ENCODE assay signal across 8 mouse cellular contexts in genomic region chr3:148989818-148990530, GRCm38 (mm10). TPM values are rescaled to one million over a fixed set of nuclear protein-coding genes. Genes with fewer than 3 reads are reported as not detected.
DNase-seq lines count a peak whose midpoint lies in the region; ATAC-seq and TF ChIP-seq lines count a peak whose summit lies in the region.

No protein-coding gene starts in this region.

- H3K27me3 ChIP-seq in CH12.LX (replicated peaks), result no peaks in the 10 kb centered on the region
- no peaks in the 10 kb centered on the region for H3K27me3 ChIP-seq in forebrain, embryonic 11.5 days (ENCODE audit: control insufficient read depth, insufficient read depth, low read length)
- H3K27me3 ChIP-seq in heart, embryonic 16.5 days (ENCODE audit: control insufficient read depth, insufficient read depth, low read length), result no peaks in the 10 kb centered on the region
- no peaks in the 10 kb centered on the region for H3K27me3 ChIP-seq in lung, embryonic 15.5 days

- H3K4me1 ChIP-seq in CH12.LX (ENCODE audit: control insufficient read depth in 1 of 2, insufficient read depth in 2 of 2), result peaks cover 0 to 2% of the 10 kb centered on the region in 2 experiments; a peak in 1 of 4 replicates
- peaks cover 3% of the 10 kb centered on the region for H3K4me1 ChIP-seq in forebrain, embryonic 11.5 days (replicated peaks; ENCODE audit: control insufficient read depth, insufficient read depth, low read length)
- peaks cover 10% of the 10 kb centered on the region for H3K4me1 ChIP-seq in heart, embryonic 16.5 days (ENCODE audit: control insufficient read depth, insufficient read depth, low read length)
- H3K4me1 ChIP-seq in lung, embryonic 15.5 days, result peaks cover 19% of the 10 kb centered on the region

- in situ Hi-C loops in CH12.LX (cut with MboI; ENCODE audit: low pct_ligation_motif_present, low pct_unique_long_range_greater_than_20kb, low sequenced_read_pairs), result no loop called here

- TF ChIP-seq RAD21 in CH12.LX (IDR thresholded peaks at IDR 0.05; ENCODE audit: low read depth, low read length), result no peak

- no peaks in the 10 kb centered on the region for H3K79me2 ChIP-seq in CH12.LX (replicated peaks; ENCODE audit: control insufficient read depth, extremely low read depth, insufficient read depth, poor library complexity, severe bottlenecking)

- DNase-seq in CH12.LX (ENCODE audit: extremely low read depth), result peak; percentile 25
- DNase-seq in adrenal gland, postnatal 14 days, result peak; percentile 84
- DNase-seq in forebrain, embryonic 11.5 days (ENCODE audit: low spot score), result peak; percentile 92
- peak; percentile 82 for DNase-seq in kidney, postnatal 14 days
- DNase-seq in ovary, postnatal 14 days (ENCODE audit: low spot score), result peak; percentile 45
- DNase-seq in urinary bladder, postnatal 36 days (ENCODE audit: low spot score in 2 of 2), result peak; percentile 46 to 58

- dilution Hi-C loops in CH12.LX (cut with MboI; ENCODE audit: extremely low pct_ligation_motif_present, extremely low pct_unique_long_range_greater_than_20kb, low sequenced_read_pairs), result no loop called here

- no peak for TF ChIP-seq EP300 in CH12.LX (IDR thresholded peaks at IDR 0.05; ENCODE audit: low read length)

- H3K27ac ChIP-seq in CH12.LX (ENCODE audit: insufficient read depth, low read depth), result no peak overlapping the region
- peak overlapping the region; percentile 99 for H3K27ac ChIP-seq in forebrain, embryonic 11.5 days (ENCODE audit: low read depth, low read length)
- H3K27ac ChIP-seq in heart, embryonic 16.5 days (ENCODE audit: low read length), result peak overlapping the region; percentile 100
- H3K27ac ChIP-seq in lung, embryonic 15.5 days, result peak overlapping the region; percentile 100

- peaks cover 34% of the 10 kb centered on the region for H3K9me3 ChIP-seq in CH12.LX (replicated peaks; ENCODE audit: low read length)
- H3K9me3 ChIP-seq in forebrain, embryonic 11.5 days (ENCODE audit: control insufficient read depth, low read length), result no peaks in the 10 kb centered on the region
- H3K9me3 ChIP-seq in heart, embryonic 16.5 days (replicated peaks; ENCODE audit: control insufficient read depth, low read length), result no peaks in the 10 kb centered on the region
- H3K9me3 ChIP-seq in lung, embryonic 15.5 days, result no peaks in the 10 kb centered on the region

- WGBS in forebrain, embryonic 11.5 days, result under 1% methylated on average over 64 of the region's 68 CpGs
- under 1% methylated on average over 54 of the region's 68 CpGs for WGBS in heart, embryonic 16.5 days
- under 1% methylated on average over 53 of the region's 68 CpGs for WGBS in lung, embryonic 15.5 days

- H3K9ac ChIP-seq in CH12.LX (ENCODE audit: insufficient read depth, low read depth), result no peak overlapping the region
- H3K9ac ChIP-seq in forebrain, embryonic 11.5 days (ENCODE audit: low read length), result peak overlapping the region; percentile 98
- H3K9ac ChIP-seq in heart, embryonic 16.5 days (ENCODE audit: low read length), result peak overlapping the region; percentile 97
- H3K9ac ChIP-seq in lung, embryonic 15.5 days, result peak overlapping the region; percentile 96

- peak overlapping the region in 2 of 3 experiments; percentile 20 to 56 for H3K4me3 ChIP-seq in CH12.LX (replicated peaks in 1 of 3; ENCODE audit: low read depth in 2 of 3, low read length in 2 of 3, poor library complexity in 1 of 3)
- H3K4me3 ChIP-seq in forebrain, embryonic 11.5 days (ENCODE audit: low read depth, low read length), result peak overlapping the region; percentile 97
- peak overlapping the region; percentile 96 for H3K4me3 ChIP-seq in heart, embryonic 16.5 days (ENCODE audit: low read length)
- peak overlapping the region; percentile 95 for H3K4me3 ChIP-seq in lung, embryonic 15.5 days

- TF ChIP-seq POLR2A in CH12.LX (IDR thresholded peaks at IDR 0.05; ENCODE audit: low read depth, low read length), result no peak

- TF ChIP-seq CTCF in CH12.LX (conservative IDR thresholded peaks at IDR 0.05 in 1 of 2, IDR thresholded peaks at IDR 0.05 in 1 of 2; ENCODE audit: low read depth in 2 of 2, low read length in 2 of 2), result no peak

- peak; percentile 65 for ATAC-seq in forebrain, embryonic 11.5 days (replicated peaks; ENCODE audit: low FRiP score)
- ATAC-seq in heart, embryonic 16.5 days (replicated peaks; ENCODE audit: extremely low read depth, insufficient read depth, low FRiP score), result peak; percentile 67
- ATAC-seq in lung, embryonic 15.5 days (ENCODE audit: borderline replicate concordance, extremely low read depth, low FRiP score, low TSS enrichment), result peak; percentile 76

- peak overlapping the region; percentile 57 for H3K4me2 ChIP-seq in CH12.LX (ENCODE audit: insufficient read depth, low read depth, poor library complexity, severe bottlenecking)
- peak overlapping the region; percentile 70 for H3K4me2 ChIP-seq in forebrain, embryonic 11.5 days (ENCODE audit: low read depth, low read length, severe bottlenecking)
- H3K4me2 ChIP-seq in heart, embryonic 16.5 days (ENCODE audit: low read depth, low read length), result peak overlapping the region; percentile 88
- peak overlapping the region; percentile 79 for H3K4me2 ChIP-seq in lung, embryonic 15.5 days

- no peaks in the 10 kb centered on the region for H3K36me3 ChIP-seq in CH12.LX (replicated peaks in 1 of 2; ENCODE audit: control insufficient read depth in 1 of 2, insufficient read depth in 1 of 2, low read length in 1 of 2)
- H3K36me3 ChIP-seq in forebrain, embryonic 11.5 days (ENCODE audit: control insufficient read depth, insufficient read depth, low read length), result no peaks in the 10 kb centered on the region
- H3K36me3 ChIP-seq in heart, embryonic 16.5 days (ENCODE audit: control insufficient read depth, insufficient read depth), result no peaks in the 10 kb centered on the region
- no peaks in the 10 kb centered on the region for H3K36me3 ChIP-seq in lung, embryonic 15.5 days

TF ChIP-seq in CH12.LX, 34 proteins besides CTCF, POLR2A, EP300 and RAD21:
- TF ChIP-seq E2F4 (IDR thresholded peaks at IDR 0.05; ENCODE audit: insufficient replicate concordance, low read depth, low read length) (no peak), GABPA (IDR thresholded peaks at IDR 0.05; ENCODE audit: insufficient replicate concordance, low read depth, low read length) (no peak), JUND (conservative IDR thresholded peaks at IDR 0.05; ENCODE audit: low read depth, low read length) (no peak), TBP (conservative IDR thresholded peaks at IDR 0.05; ENCODE audit: low read depth, low read length) (no peak), MXI1 (IDR thresholded peaks at IDR 0.05; ENCODE audit: low read depth, low read length) (no peak), SIN3A (IDR thresholded peaks at IDR 0.05; ENCODE audit: low read length) (no peak), HCFC1 (IDR thresholded peaks at IDR 0.05; ENCODE audit: low read depth, low read length) (no peak), USF1 (IDR thresholded peaks at IDR 0.05; ENCODE audit: low read depth, low read length) (no peak), USF2 (conservative IDR thresholded peaks at IDR 0.05; ENCODE audit: low read depth, low read length) (no peak), MEF2A (IDR thresholded peaks at IDR 0.05; ENCODE audit: borderline replicate concordance, low read depth, low read length) (no peak), JUN (IDR thresholded peaks at IDR 0.05; ENCODE audit: insufficient read depth, low read depth, low read length) (no peak), NRF1 (IDR thresholded peaks at IDR 0.05; ENCODE audit: low read depth, low read length) (no peak), CHD2 (IDR thresholded peaks at IDR 0.05; ENCODE audit: low read length) (no peak)

RNA-seq across cellular contexts. Expression of gene Adgrl2, which starts 0.4 kb away (rescaled TPM):
- 0.34 and 0.63 TPM in 2 replicates for total RNA-seq in CH12.LX (2012; rRNA removed)
- total RNA-seq in CH12.LX (2014; rRNA removed), result 3.1 and 3.2 TPM in 2 replicates
- 4.3 and 6.6 TPM in 2 replicates for polyA plus RNA-seq in CH12.LX (2012; ENCODE audit: insufficient read length, low read depth)
- 73.3 and 73.8 TPM in 2 replicates for total RNA-seq in adrenal gland, postnatal 14 days (2021)
- polyA plus RNA-seq in forebrain, embryonic 11.5 days (2014; fragmentation: Nextera tagmentation; extraction: Ambion mirVana), result 112 and 116 TPM in 2 replicates
- polyA plus RNA-seq in heart, embryonic 16.5 days (2015; fragmentation: Nextera tagmentation; extraction: Ambion mirVana), result 32.7 and 34.6 TPM in 2 replicates
- polyA plus RNA-seq in lung, embryonic 15.5 days (2015; fragmentation: Nextera tagmentation; extraction: Ambion mirVana), result 61.5 and 62.1 TPM in 2 replicates

Comparison
In these comparisons a context has a peak if more than half of its experiments do, and no peak if none do; other contexts are left out.
1. DNase-seq: peak in every context shown above with its lines; median percentile 92 in forebrain, embryonic 11.5 days; 84 in adrenal gland, postnatal 14 days; 82 in kidney, postnatal 14 days; 52 in urinary bladder, postnatal 36 days; 45 in ovary, postnatal 14 days; 25 in CH12.LX.
2. H3K4me3 ChIP-seq: peak in every context shown above with its lines; median percentile 97 in forebrain, embryonic 11.5 days; 96 in heart, embryonic 16.5 days; 95 in lung, embryonic 15.5 days; 38 in CH12.LX.